Mouse (Mus musculus) cerebellum, postnatal 36 days (tissue): ENCODE measurements around the gene Gm15130.

Experiments
- DNase-seq, 2 experiments: peaks; one replicate each; pipeline ENCODE4 v3.0.0; 2021 to 2022; ENCODE audit warnings: mixed read lengths in 2 of 2

The Gm15130 gene

GRCm38 (mm10) chr2:111152836-111153235 lies at the start of gene Gm15130:
TSS of gene Gm15130 (minus strand) at chr2:111152936.
- DNase-seq, result no peak

DNA sequence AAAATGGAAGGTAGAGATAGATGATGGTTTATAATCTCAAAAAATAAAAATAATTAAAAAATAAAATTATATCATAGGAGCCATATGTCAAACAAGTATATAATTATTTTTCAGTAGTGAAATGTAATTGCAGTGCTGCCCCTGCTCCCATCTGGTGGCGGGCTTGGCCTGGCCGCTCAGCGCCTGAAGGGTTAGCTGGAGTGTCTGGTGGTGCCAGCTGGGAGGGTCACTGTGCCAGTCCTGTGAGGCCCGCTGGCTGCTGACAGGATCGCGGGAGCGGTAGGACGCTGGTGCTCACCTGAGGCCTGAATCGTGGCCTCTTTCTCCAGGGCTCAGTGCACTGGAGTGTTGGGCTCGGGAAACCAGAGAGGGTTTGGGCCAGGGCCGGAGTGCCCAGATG lies 29.3 kb upstream of the Gm15130 start:
- no peak for DNase-seq

GRCm38 (mm10) chr2:111135739-111136138 lies 17.0 kb downstream of the Gm15130 start:
- no peak for DNase-seq

DNA sequence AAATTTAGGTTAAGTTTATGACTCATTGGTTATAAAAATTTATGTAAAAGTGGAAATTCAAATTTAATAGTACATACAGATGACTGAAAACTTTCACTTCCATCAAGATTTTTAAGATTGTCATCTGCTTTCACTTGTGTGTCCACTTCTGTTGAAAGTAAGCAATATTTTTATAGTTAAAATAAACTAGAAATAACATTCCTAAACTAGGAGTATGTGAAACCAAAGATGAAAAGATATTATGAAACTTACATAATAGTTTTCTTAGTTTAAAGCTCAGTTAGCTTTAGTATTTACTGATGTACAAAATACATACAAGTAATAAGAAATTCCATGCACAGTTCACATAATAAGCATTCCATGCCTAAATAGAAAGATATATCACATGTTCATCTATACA lies 46.9 kb downstream of the Gm15130 start, which contains the start of gene Gm13941:
Gene Gm13941 (minus strand): TSS at position 101 of the 400 bp plus-strand sequence.
- DNase-seq, result no peak
